Mouse (Mus musculus) liver, embryonic 14.5 days (tissue): ENCODE data around the gene Nop2.

ENCODE experiments used
- CTCF ChIP-seq: IDR thresholded peaks from 2 replicates; pipeline ENCODE4 v1.5.1; 2016; ENCODE audit warnings: antibody characterized with exemption, low read depth, control low read depth
- EP300 ChIP-seq: IDR thresholded peaks from 2 replicates; pipeline ENCODE4 v1.6.1; 2016; ENCODE audit warnings: antibody characterized with exemption, low read depth

- no peak for TF ChIP-seq CTCF
- no peak for TF ChIP-seq EP300
Observed at GRCm38 (mm10) chr6:125164672-125165327, 33.1 kb downstream of the Nop2 start.
